Mouse (Mus musculus) ES-Bruce4 (cell line): ENCODE measurements around the gene Cfap77.

Experiments
- CTCF ChIP-seq: IDR thresholded peaks from one replicate; pipeline ENCODE4 v1.8.1; 2011; ENCODE audit warnings: low read depth, low read length
- POLR2A ChIP-seq: IDR thresholded peaks from one replicate; pipeline ENCODE4 v1.8.1; 2011; ENCODE audit warnings: low read length; ENCODE audit not compliant: insufficient read depth

- TF ChIP-seq CTCF (no peak), POLR2A (no peak)
Observed at GRCm38 (mm10) chr2:29006455-29007034, 48.3 kb downstream of the Cfap77 start.
